In genomic region chr2:110005164-110005563, GRCm38 (mm10) we compare ENCODE assay signal across 12 mouse cellular contexts. TPM values are rescaled to one million over a fixed set of nuclear protein-coding genes. Genes with fewer than 3 reads are reported as not detected.
DNase-seq lines count a peak whose midpoint lies in the region; ATAC-seq lines count a peak whose summit lies in the region.
"Had no signal": no experiment of that assay in that cellular context is flagged by ENCODE, and none has a peak within 500 bp of the region (broad histone marks: within the 10 kb centered on the region; RNA-seq: fewer than 3 reads in every experiment).

No protein-coding gene starts in this region.

- 77% methylated on average over 3 of the region's 3 CpGs for WGBS in forebrain, embryonic 14.5 days
- 66% methylated on average over 3 of the region's 3 CpGs for WGBS in forebrain, embryonic 16.5 days
- WGBS in midbrain, embryonic 11.5 days: 80% methylated on average over 3 of the region's 3 CpGs
- WGBS in midbrain, embryonic 15.5 days: 72% methylated on average over 3 of the region's 3 CpGs

- H3K4me1 ChIP-seq in forebrain, embryonic 14.5 days (ENCODE audit: control insufficient read depth, insufficient read depth, low read length): no peaks in the 10 kb centered on the region
- no peaks in the 10 kb centered on the region for H3K4me1 ChIP-seq in forebrain, embryonic 16.5 days (replicated peaks; ENCODE audit: control insufficient read depth, insufficient read depth, low read length)
- no peaks in the 10 kb centered on the region for H3K4me1 ChIP-seq in midbrain, embryonic 11.5 days (ENCODE audit: control insufficient read depth, insufficient read depth, low read length)
- H3K4me1 ChIP-seq in midbrain, embryonic 15.5 days: no peaks in the 10 kb centered on the region
- H3K4me1 ChIP-seq: embryonic facial prominence, embryonic 13.5 days; heart, embryonic 15.5 days; limb, embryonic 13.5 days had no signal

- no peaks in the 10 kb centered on the region for H3K27me3 ChIP-seq in forebrain, embryonic 14.5 days (replicated peaks; ENCODE audit: control insufficient read depth, insufficient read depth, low read length)
- peaks cover 2% of the 10 kb centered on the region; the same call in 1 of the 2 replicates for H3K27me3 ChIP-seq in forebrain, embryonic 16.5 days (replicated peaks; ENCODE audit: control insufficient read depth, insufficient read depth, low read length)
- H3K27me3 ChIP-seq in midbrain, embryonic 11.5 days (ENCODE audit: control insufficient read depth, insufficient read depth, low read length): no peaks in the 10 kb centered on the region
- no peaks in the 10 kb centered on the region for H3K27me3 ChIP-seq in midbrain, embryonic 15.5 days (replicated peaks)
- H3K27me3 ChIP-seq: embryonic facial prominence, embryonic 13.5 days; heart, embryonic 15.5 days; limb, embryonic 13.5 days had no signal

- H3K36me3 ChIP-seq in forebrain, embryonic 14.5 days (ENCODE audit: control insufficient read depth, insufficient read depth, low read length): 0 out of 2 replicates have a peak, but pooled peaks cover 4% of the 10 kb centered on the region
- no peaks in the 10 kb centered on the region for H3K36me3 ChIP-seq in forebrain, embryonic 16.5 days (ENCODE audit: control insufficient read depth, insufficient read depth)
- no peaks in the 10 kb centered on the region for H3K36me3 ChIP-seq in midbrain, embryonic 11.5 days (ENCODE audit: control insufficient read depth, insufficient read depth, low read length)
- H3K36me3 ChIP-seq in midbrain, embryonic 15.5 days (replicated peaks): no peaks in the 10 kb centered on the region

- DNase-seq in forebrain, embryonic 14.5 days (ENCODE audit: low spot score): peak; percentile 64
- peak; percentile 65 for DNase-seq in midbrain, embryonic 11.5 days (ENCODE audit: low spot score, missing footprints)
- DNase-seq in layer of hippocampus, adult 8-10 months (ENCODE audit: low spot score in 2 of 2): peak; percentile 19 to 49
- no peak for DNase-seq in T-cell, adult 2 months (ENCODE audit: low spot score)
- no peak for DNase-seq in kidney, adult 18-20 months
- no peak for DNase-seq in left cerebral cortex, postnatal 25 days (ENCODE audit: low spot score in 2 of 2)
- DNase-seq: thymus, adult 18-20 months had no signal

- ATAC-seq in forebrain, embryonic 14.5 days: 0 out of 2 replicates have a peak, but pooled peaks have one; percentile 50
- ATAC-seq in forebrain, embryonic 16.5 days: no peak; the same call in 1 of the 2 replicates
- no peak for ATAC-seq in midbrain, embryonic 11.5 days (ENCODE audit: low FRiP score)
- no peak for ATAC-seq in midbrain, embryonic 15.5 days (replicated peaks)

- intact Hi-C loops in left cerebral cortex, postnatal 25 days (cut with DNase I): no loop called here

- no peak overlapping the region for H3K27ac ChIP-seq in forebrain, embryonic 14.5 days (ENCODE audit: low read depth, low read length)
- no peak overlapping the region for H3K27ac ChIP-seq in forebrain, embryonic 16.5 days (ENCODE audit: low read length)
- no peak overlapping the region for H3K27ac ChIP-seq in midbrain, embryonic 11.5 days (ENCODE audit: low read depth, low read length)
- H3K27ac ChIP-seq in midbrain, embryonic 15.5 days: no peak overlapping the region
- H3K27ac ChIP-seq: embryonic facial prominence, embryonic 13.5 days; heart, embryonic 15.5 days; limb, embryonic 13.5 days had no signal

- H3K9ac ChIP-seq in forebrain, embryonic 14.5 days (ENCODE audit: low read length): no peak overlapping the region
- no peak overlapping the region for H3K9ac ChIP-seq in forebrain, embryonic 16.5 days (replicated peaks; ENCODE audit: low read depth, low read length)
- no peak overlapping the region for H3K9ac ChIP-seq in midbrain, embryonic 11.5 days (ENCODE audit: low read length)
- no peak overlapping the region for H3K9ac ChIP-seq in midbrain, embryonic 15.5 days
- H3K9ac ChIP-seq: embryonic facial prominence, embryonic 13.5 days; heart, embryonic 15.5 days; limb, embryonic 13.5 days had no signal

- H3K4me3 ChIP-seq in forebrain, embryonic 14.5 days (ENCODE audit: low read depth, low read length): no peak overlapping the region
- no peak overlapping the region for H3K4me3 ChIP-seq in forebrain, embryonic 16.5 days (replicated peaks; ENCODE audit: low read length)
- no peak overlapping the region for H3K4me3 ChIP-seq in midbrain, embryonic 11.5 days (ENCODE audit: low read depth, low read length)
- H3K4me3 ChIP-seq in midbrain, embryonic 15.5 days: no peak overlapping the region
- H3K4me3 ChIP-seq: embryonic facial prominence, embryonic 13.5 days; heart, embryonic 15.5 days; limb, embryonic 13.5 days had no signal

- no peak overlapping the region for H3K4me2 ChIP-seq in forebrain, embryonic 14.5 days (ENCODE audit: low read length)
- H3K4me2 ChIP-seq in forebrain, embryonic 16.5 days (ENCODE audit: low read length): no peak overlapping the region
- no peak overlapping the region for H3K4me2 ChIP-seq in midbrain, embryonic 11.5 days
- H3K4me2 ChIP-seq in midbrain, embryonic 15.5 days: no peak overlapping the region
- H3K4me2 ChIP-seq: embryonic facial prominence, embryonic 13.5 days; heart, embryonic 15.5 days; limb, embryonic 13.5 days had no signal

- no peaks in the 10 kb centered on the region for H3K9me3 ChIP-seq in forebrain, embryonic 14.5 days (replicated peaks; ENCODE audit: control insufficient read depth, low read length)
- no peaks in the 10 kb centered on the region for H3K9me3 ChIP-seq in forebrain, embryonic 16.5 days (ENCODE audit: control insufficient read depth, low read length)
- no peaks in the 10 kb centered on the region for H3K9me3 ChIP-seq in midbrain, embryonic 11.5 days (ENCODE audit: control insufficient read depth, low read length)
- no peaks in the 10 kb centered on the region for H3K9me3 ChIP-seq in midbrain, embryonic 15.5 days
- H3K9me3 ChIP-seq: embryonic facial prominence, embryonic 13.5 days; heart, embryonic 15.5 days; limb, embryonic 13.5 days had no signal

RNA-seq across cellular contexts. Expression of gene Ccdc34, which starts 12.5 kb away (rescaled TPM):
- polyA plus RNA-seq in forebrain, embryonic 14.5 days (2014; fragmentation: Nextera tagmentation; extraction: Ambion mirVana): 35.8 and 39.2 TPM in 2 replicates
- 31.2 and 33.5 TPM in 2 replicates for polyA plus RNA-seq in forebrain, embryonic 16.5 days (2015; fragmentation: Nextera tagmentation; extraction: Ambion mirVana)
- polyA plus RNA-seq in midbrain, embryonic 11.5 days (2014; fragmentation: Nextera tagmentation; extraction: Ambion mirVana): 59.0 and 67.9 TPM in 2 replicates
- 29.8 and 30.2 TPM in 2 replicates for polyA plus RNA-seq in midbrain, embryonic 15.5 days (2015; fragmentation: Nextera tagmentation; extraction: Ambion mirVana)
- 10 to 100 TPM; 13.4 to 16.5 (median 15.5) TPM for total RNA-seq in layer of hippocampus, adult 8-10 months (2022)
- total RNA-seq in left cerebral cortex, postnatal 25 days (2021): 10 to 100 TPM; 13.2 to 14.2 TPM

Comparison
In these comparisons a context has a peak if more than half of its experiments do, and no peak if none do; other contexts are left out.
1. DNase-seq: peak in forebrain, embryonic 14.5 days (single experiment), midbrain, embryonic 11.5 days (single experiment) and layer of hippocampus, adult 8-10 months (2 of 2); none in T-cell, adult 2 months (single experiment), kidney, adult 18-20 months (single experiment) and left cerebral cortex, postnatal 25 days (0 of 2).